Mouse (Mus musculus) ES-E14 (cell line): ENCODE results near the gene Gm28035. TPM values are rescaled to one million over a fixed set of nuclear protein-coding genes. Genes with fewer than 3 reads are reported as not detected.

Experiments used
- DNase-seq: peaks from one replicate; pipeline ENCODE4 v3.0.0-alpha.2; 2013; ENCODE audit warnings: low read depth, low spot score
- H3K27ac ChIP-seq: 2 replicates; pipeline ENCODE4 v1.5.1; 2012; ENCODE audit warnings: low read depth, mild to moderate bottlenecking, low read length, moderate library complexity, mixed read lengths; ENCODE audit not compliant: poor library complexity, insufficient read depth, severe bottlenecking
- H3K36me3 ChIP-seq: 2 replicates; pipeline ENCODE4 v1.6.1; 2012; ENCODE audit warnings: mild to moderate bottlenecking, low read length, moderate library complexity, mixed read lengths; ENCODE audit not compliant: control insufficient read depth, poor library complexity, insufficient read depth, severe bottlenecking
- H3K4me1 ChIP-seq, 2 experiments: fragments of 150-350 bp in 1 of 2; sonication (generic) in 1 of 2; 2 replicates each; pipeline ENCODE4 v1.6.1; 2012; ENCODE audit warnings: low read length in 2 of 2, mild to moderate bottlenecking in 1 of 2, mixed read lengths in 1 of 2; ENCODE audit not compliant: control insufficient read depth in 2 of 2, insufficient read depth in 2 of 2, poor library complexity in 1 of 2
- H3K4me3 ChIP-seq, 2 experiments: fragments of 150-350 bp in 1 of 2; sonication (generic) in 1 of 2; 2 replicates each; pipeline ENCODE4 v1.5.1; 2012; ENCODE audit warnings: low read length in 2 of 2, low read depth in 1 of 2, mild to moderate bottlenecking in 1 of 2, mixed read lengths in 1 of 2; ENCODE audit not compliant: insufficient read depth in 1 of 2, poor library complexity in 1 of 2, severe bottlenecking in 1 of 2
- H3K9ac ChIP-seq: 2 replicates; pipeline ENCODE4 v1.6.1; 2012; ENCODE audit warnings: low read depth, mild to moderate bottlenecking, low read length, mixed read lengths; ENCODE audit not compliant: poor library complexity, insufficient read depth, severe bottlenecking
- H3K9me3 ChIP-seq: fragments of 150-350 bp; sonication (generic); 2 replicates; pipeline ENCODE4 v1.6.1; 2012; ENCODE audit warnings: low read depth, mild to moderate bottlenecking, low read length; ENCODE audit not compliant: control insufficient read depth, insufficient read depth
- CHD2 ChIP-seq: IDR thresholded peaks from 2 replicates; pipeline ENCODE4 v1.6.1; 2014; ENCODE audit warnings: mild to moderate bottlenecking, low read depth, low read length, inconsistent platforms
- HCFC1 ChIP-seq: IDR thresholded peaks from 2 replicates; pipeline ENCODE4 v1.6.1; 2012; ENCODE audit warnings: low read length, inconsistent platforms, borderline replicate concordance; ENCODE audit not compliant: insufficient read depth
- MAFK ChIP-seq: IDR thresholded peaks from 2 replicates; pipeline ENCODE4 v1.6.1; 2014; ENCODE audit warnings: mild to moderate bottlenecking, low read depth, low read length, inconsistent platforms; ENCODE audit not compliant: insufficient read depth
- ZC3H11A ChIP-seq: IDR thresholded peaks from 2 replicates; pipeline ENCODE4 v1.6.1; 2012; ENCODE audit warnings: low read depth, mild to moderate bottlenecking, inconsistent platforms, low read length, borderline replicate concordance
- ZNF384 ChIP-seq: IDR thresholded peaks from 2 replicates; pipeline ENCODE4 v1.6.1; 2012; ENCODE audit warnings: low read depth, low read length, inconsistent platforms
- in situ Hi-C, 2 experiments: fragments of 600-800 bp; cut with MboI; formaldehyde crosslinking; loops; one replicate each; pipeline ENCODE4 v1.15.1; 2025; ENCODE audit warnings: low sequenced_read_pairs in 2 of 2, inconsistent platforms in 1 of 2; ENCODE audit not compliant: unreplicated experiment in 2 of 2
- total RNA-seq: library from RNA; depleted of rRNA; stranded (reverse); fragments of 300-350 nt; gene quantifications from 2 replicates; pipeline ENCODE4 v1.2.3, GENCODE M21; 2012

The Gm28035 gene
- total RNA-seq, 1 experiment = 0.76 TPM

DNA sequence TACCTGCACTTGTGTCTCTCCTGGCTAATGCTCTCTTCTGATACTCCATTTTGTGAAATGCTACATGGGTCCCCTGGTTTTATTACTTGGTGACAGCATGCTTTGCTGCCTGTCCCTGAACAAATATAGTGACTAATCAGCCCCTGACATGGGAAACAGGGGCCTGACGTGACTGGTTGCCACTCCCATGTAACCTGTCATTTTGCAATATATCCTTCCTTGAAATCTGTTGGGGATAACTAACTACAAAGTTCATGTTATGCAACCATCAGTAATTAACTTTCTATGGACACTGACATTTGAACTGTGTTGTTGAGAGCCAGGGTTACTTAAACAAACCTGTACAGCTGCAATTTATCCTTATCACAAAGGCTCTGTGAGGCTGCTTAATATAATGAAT lies 40.4 kb upstream of the Gm28035 start:
- H3K9ac ChIP-seq = no peak overlapping the region
- in situ Hi-C loops = no loop called here
- no peaks in the 10 kb centered on the region for H3K9me3 ChIP-seq
- no peak for TF ChIP-seq CHD2
- no peaks in the 10 kb centered on the region for H3K36me3 ChIP-seq
- no peak overlapping the region for H3K27ac ChIP-seq
- H3K4me1 ChIP-seq = peaks cover 2 to 6% of the 10 kb centered on the region in 2 experiments; a peak in 2 of 4 replicates
- no peak for DNase-seq
- no peak overlapping the region for H3K4me3 ChIP-seq

DNA sequence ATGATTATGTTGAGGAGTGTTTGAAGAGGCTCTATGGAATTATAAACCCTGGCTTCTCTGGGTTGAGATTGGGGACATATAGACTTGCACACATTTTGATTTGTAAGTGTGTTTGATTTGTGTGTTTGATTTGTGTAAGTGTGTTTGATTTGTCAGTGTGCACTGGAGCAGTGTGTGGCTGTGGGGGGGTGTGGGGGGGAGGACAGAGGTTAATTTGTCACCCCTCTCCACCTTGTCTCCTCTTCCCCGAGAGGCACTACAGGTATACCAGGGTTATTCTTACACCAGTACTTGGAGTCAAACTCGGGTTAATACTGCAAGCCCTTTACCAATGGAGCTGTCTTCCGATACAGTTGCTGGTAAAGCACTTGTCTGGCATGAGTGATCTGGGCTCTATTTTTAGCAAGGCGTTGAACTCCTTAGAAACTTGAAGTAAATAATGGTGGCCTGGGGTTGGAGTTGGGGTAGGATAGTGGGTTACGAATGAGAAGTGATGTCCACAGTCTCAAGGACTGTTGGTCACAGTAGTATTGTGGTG lies 39.9 kb upstream of the Gm28035 start:
- Histone ChIP-seq H3K27ac (no peak overlapping the region), H3K4me1 (peaks cover 2 to 6% of the 10 kb centered on the region in 2 experiments; a peak in 2 of 4 replicates), H3K36me3 (no peaks in the 10 kb centered on the region), H3K9me3 (no peaks in the 10 kb centered on the region), H3K4me3 (no peak overlapping the region), H3K9ac (no peak overlapping the region)
- TF ChIP-seq ZNF384 (no peak), CHD2 (no peak), ZC3H11A (no peak), MAFK (no peak), HCFC1 (no peak)
- in situ Hi-C loops = no loop called here
- no peak for DNase-seq

- in situ Hi-C loops = no loop called here
Measured at GRCm38 (mm10) chr2:30203439-30203838, 36.9 kb upstream of the Gm28035 start.

GRCm38 (mm10) chr2:30205255-30205628 lies 35.1 kb upstream of the Gm28035 start:
- no peak overlapping the region for H3K27ac ChIP-seq
- peak overlapping the region; percentile 80 to 96 for H3K4me3 ChIP-seq
- no peaks in the 10 kb centered on the region for H3K36me3 ChIP-seq
- DNase-seq = no peak
- in situ Hi-C loops = no loop called here
- H3K4me1 ChIP-seq = peaks cover 2 to 6% of the 10 kb centered on the region in 2 experiments; a peak in 2 of 4 replicates
- TF ChIP-seq CHD2 (no peak), ZC3H11A (no peak), MAFK (no peak), HCFC1 (no peak), ZNF384 (no peak)
- H3K9ac ChIP-seq = peak overlapping the region; percentile 64
- H3K9me3 ChIP-seq = no peaks in the 10 kb centered on the region

More at GRCm38 (mm10) chr2:30203439-30203838, 36.9 kb upstream of the Gm28035 start:
- Histone ChIP-seq H3K9me3 (no peaks in the 10 kb centered on the region), H3K4me3 (no peak overlapping the region), H3K9ac (no peak overlapping the region), H3K27ac (no peak overlapping the region), H3K4me1 (peaks cover 2 to 5% of the 10 kb centered on the region in 2 experiments; a peak in 2 of 4 replicates), H3K36me3 (no peaks in the 10 kb centered on the region)
- TF ChIP-seq ZC3H11A (0 out of 2 replicates have a peak, but pooled peaks have one; percentile 44), HCFC1 (no peak), ZNF384 (peak; percentile 94), MAFK (0 out of 2 replicates have a peak, but pooled peaks have one; percentile 7), CHD2 (no peak)
- peak; percentile 81 for DNase-seq

GRCm38 (mm10) chr2:30205629-30206357 lies 34.6 kb upstream of the Gm28035 start, which contains the start of gene Kyat1:
Gene Kyat1, minus strand, starts transcription at chr2:30205847.
- in situ Hi-C loops = no loop called here
- no peak within 1 kb of the TSS for H3K27ac ChIP-seq
- DNase-seq = peak; percentile 89
- no peaks in the 10 kb centered on the region for H3K36me3 ChIP-seq
- peak within 1 kb of the TSS; percentile 80 to 96 for H3K4me3 ChIP-seq
- H3K4me1 ChIP-seq = peaks cover 4 to 10% of the 10 kb centered on the region in 2 experiments; a peak in 2 of 4 replicates
- no peaks in the 10 kb centered on the region for H3K9me3 ChIP-seq
- TF ChIP-seq HCFC1 (peak; percentile 9; the same call in 1 of the 2 replicates), MAFK (no peak)
- peak within 1 kb of the TSS; percentile 78 for H3K9ac ChIP-seq
